Mouse (Mus musculus) gonadal fat pad, adult 2 months (tissue): ENCODE measurements around the gene Tnfsf9. TPM values are rescaled to one million over a fixed set of nuclear protein-coding genes. Genes with fewer than 3 reads are reported as not detected.
A peak's percentile ranks its signal among the peaks of the same experiment; 100 is the strongest.

Source experiments
- DNase-seq: peaks from one replicate; pipeline ENCODE4 v3.0.0-alpha.2; 2012; ENCODE audit warnings: low read depth
- polyA plus RNA-seq: library from polyadenylated mRNA; depleted of rRNA; stranded (reverse); fragments of >200 nt; gene quantifications from 2 replicates; pipeline ENCODE4 v1.2.3, GENCODE M21; 2012; rRNA removed

Tnfsf9 gene
- 0.55 and 0.58 TPM in 2 replicates for polyA plus RNA-seq

DNA sequence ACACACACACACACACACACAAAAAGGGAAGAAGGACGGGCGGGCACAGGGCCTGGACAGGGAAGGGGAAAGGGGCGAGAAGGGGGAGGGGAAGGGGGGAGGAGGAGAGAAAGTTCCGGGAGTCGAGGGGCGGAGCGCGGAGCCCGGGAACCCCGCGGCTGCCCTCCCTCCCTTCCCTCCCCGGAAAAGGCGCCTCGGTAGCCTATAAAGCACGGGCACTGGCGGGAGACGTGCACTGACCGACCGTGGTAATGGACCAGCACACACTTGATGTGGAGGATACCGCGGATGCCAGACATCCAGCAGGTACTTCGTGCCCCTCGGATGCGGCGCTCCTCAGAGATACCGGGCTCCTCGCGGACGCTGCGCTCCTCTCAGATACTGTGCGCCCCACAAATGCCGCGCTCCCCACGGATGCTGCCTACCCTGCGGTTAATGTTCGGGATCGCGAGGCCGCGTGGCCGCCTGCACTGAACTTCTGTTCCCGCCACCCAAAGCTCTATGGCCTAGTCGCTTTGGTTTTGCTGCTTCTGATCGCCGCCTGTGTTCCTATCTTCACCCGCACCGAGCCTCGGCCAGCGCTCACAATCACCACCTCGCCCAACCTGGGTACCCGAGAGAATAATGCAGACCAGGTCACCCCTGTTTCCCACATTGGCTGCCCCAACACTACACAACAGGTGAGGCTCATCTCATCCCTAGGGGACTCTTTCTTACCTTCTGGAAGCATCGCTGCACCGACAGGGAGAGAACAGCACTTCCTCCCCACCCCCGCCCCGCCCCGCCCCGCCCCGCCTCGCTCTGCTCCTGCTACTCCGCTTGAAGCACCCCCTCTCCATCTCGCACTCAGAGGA lies at the start of gene Tnfsf9:
Gene Tnfsf9, plus strand, starts transcription at position 145 of the 854 bp plus-strand sequence.
- no peak for DNase-seq

DNA sequence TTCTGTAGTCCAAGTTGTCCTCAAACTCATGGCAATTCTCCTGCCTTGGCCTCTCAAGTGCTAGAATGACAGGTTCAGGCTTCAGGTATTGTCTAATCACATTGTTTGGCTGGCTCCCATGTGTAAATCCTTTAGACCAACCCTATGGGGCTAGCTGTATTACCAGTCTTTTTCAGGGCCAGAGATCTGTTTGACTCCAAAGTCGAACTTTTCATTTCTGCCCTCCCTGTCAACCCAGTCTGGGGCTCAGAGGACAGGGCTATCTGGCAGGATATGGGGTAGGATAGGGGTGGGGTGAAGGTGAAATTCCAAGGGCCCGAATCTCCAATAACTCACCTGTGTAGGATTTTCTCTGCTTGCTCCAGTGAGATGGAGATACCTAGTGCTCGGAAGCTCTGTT lies 48.9 kb upstream of the Tnfsf9 start:
- no peak for DNase-seq

DNA sequence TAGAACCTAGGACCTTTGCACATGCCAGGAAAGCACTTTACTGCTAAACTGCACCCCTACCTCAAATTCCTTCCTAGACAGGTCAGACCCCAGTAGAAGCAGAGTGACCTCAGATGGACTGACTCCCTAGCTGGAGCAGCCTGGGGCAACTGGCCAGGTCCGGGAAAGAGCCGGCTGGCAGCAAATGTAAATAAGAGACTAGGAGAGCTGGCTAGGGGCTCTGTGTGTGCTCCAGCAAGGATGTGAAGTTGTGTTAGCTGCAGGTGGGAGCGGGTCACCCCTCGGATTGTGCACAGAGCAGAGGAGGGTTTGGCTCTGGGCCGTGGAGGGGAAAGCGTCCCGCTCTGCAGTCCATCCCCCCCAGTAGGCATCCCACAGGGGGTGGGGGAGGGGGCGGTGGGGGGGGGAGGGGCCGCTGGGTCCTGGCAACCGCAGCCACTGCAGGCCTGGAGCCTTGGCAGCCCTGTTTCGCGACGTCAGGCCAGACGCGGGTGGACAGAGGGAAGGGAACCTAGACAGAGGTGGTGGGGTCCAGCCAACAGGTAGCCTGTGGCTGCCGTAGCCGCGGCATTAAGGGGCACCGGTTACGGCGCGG lies 46.1 kb upstream of the Tnfsf9 start, which contains the start of gene Crb3:
Gene Crb3, plus strand, starts transcription at position 215 of the 595 bp plus-strand sequence.
- no peak for DNase-seq

DNA sequence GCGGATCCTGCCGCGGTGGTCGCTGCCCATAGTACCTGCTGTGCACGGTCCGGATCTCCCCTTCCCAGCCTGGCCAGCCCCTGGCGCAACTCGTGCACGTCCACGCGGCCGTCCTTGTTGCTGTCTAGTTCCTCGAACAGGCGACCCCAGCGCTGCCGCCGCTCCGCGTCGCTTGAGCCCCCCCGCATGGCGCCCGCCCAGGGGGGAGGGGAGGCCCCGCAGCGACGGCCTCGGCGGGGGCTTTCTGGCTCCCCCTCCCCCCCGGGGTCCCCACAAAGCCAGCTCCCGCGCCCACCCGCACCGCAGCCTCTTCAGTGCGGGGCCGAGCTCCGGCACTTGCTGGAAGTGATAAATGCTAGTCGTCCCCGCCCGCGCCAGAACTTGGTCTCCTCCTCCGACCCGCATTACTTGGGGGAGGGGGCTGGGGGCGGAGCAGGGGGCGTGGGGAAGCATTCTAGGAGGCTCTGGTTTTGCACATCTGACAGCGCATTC lies 45.6 kb upstream of the Tnfsf9 start, which contains the start of gene Slc25a23:
Gene Slc25a23, minus strand, starts transcription at position 378 of the 492 bp plus-strand sequence.
- DNase-seq, result no peak

DNA sequence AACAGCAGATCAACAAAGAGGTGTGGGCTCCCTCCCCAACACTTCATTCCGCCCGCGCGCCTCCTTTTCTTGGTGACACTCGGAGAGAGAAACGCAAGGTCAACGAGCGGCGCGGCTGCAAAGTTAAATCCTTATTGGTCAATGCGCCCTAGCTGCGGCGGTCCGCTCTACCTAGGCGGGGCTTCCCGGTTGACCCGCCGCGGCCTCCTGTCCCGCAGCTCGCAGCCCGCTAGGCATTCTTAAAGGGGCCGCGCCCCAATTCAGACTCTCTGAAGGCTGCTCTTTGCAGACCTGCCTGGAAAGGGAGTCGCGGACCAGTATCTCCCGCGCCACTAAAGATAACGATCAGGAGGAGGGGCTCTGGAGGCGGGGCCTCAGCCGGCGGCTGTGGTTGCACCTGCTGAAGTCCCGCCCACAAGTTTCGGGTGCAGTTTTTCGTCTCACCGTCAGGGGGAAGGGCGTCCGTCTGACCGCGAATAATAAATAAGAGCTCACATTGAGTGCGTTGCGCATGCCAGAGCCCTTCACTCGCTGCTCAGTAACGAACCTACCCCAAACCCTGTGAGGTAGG lies 44.8 kb upstream of the Tnfsf9 start:
- DNase-seq, result peak; percentile 65

DNA sequence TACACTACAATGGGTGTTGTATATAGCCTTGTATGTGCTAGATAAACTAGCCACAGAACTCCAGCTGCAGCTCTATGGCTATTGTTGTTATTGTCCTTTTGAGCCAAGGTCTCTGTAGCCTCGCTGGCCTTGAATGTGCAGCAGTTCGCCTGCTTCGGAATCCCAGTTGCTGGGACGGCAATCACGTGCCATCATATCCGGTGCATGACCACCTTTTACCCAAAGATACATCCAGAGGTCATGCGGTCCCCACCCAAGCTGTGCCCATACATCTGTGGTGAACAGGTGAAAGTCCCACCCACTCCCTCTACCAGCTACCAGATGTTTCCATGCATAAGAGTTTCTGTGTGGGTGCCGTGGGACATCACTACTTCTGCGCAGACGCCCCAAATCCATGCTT lies 44.1 kb upstream of the Tnfsf9 start:
- DNase-seq, result no peak

DNA sequence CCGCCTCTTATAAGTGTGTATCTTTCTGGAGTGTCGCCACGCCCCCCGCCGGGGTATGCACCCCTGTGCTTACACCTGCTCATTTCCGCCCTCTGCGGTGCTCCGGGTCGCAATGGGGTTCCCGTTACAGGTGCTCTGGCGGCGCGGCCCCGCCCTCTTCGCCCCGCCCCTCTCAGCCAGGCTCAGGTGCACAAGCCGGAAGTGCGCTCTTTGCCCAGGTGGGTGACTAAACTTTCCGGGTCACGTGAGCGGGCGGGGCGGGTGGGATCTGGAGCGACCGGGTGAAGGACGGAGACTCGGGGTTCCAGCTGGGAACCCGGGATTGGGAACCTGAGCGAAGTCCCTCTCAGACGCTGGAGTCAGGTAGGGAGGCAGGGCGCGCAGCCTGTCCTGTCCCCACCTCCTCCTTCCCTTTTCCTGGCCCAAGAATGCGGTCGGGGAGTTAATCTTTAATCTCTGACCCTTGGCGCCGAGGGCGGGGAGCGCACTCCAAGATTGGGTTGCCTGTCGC lies 43.1 kb upstream of the Tnfsf9 start:
- DNase-seq, result no peak

DNA sequence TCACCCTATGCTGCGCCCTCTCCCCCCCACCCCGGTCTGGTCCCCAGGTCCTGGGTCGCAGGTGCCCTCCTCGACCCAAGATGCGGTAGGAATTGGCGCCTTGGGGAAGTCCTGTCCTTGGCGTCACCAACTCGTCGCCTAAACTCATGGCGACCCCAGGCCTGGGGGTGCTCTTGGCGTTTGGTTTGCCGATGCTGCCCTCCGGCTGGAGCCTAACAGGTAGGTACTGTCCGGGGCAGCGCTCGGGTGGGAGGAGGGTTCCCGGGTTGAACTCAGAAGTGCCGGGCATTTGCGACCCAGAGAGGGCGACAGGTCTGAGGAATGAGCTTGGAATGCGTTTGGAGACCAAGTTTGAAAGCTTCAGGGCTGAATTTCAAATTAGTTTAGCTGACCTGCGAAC lies 42.6 kb upstream of the Tnfsf9 start:
- no peak for DNase-seq

DNA sequence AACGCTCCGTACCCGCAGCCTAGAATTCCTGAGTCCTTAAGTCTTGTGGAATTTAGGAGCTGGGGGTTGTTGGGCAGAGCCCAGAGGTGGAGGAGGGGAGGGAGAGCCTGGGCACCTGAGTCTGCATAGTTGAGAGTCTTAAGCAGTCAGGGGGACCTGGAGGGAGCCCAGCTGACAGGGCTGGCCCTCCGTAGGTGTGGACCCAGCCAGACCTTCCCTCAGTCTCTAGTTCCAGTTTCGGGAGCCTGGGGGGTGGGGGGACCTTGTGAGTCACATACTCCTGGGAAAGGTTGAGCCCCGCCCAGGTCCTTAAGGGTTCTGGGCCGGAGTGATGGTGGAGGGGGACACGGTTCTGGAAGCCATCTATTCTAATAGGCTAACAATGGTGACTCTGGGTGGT lies 42.1 kb upstream of the Tnfsf9 start:
- no peak for DNase-seq

DNA sequence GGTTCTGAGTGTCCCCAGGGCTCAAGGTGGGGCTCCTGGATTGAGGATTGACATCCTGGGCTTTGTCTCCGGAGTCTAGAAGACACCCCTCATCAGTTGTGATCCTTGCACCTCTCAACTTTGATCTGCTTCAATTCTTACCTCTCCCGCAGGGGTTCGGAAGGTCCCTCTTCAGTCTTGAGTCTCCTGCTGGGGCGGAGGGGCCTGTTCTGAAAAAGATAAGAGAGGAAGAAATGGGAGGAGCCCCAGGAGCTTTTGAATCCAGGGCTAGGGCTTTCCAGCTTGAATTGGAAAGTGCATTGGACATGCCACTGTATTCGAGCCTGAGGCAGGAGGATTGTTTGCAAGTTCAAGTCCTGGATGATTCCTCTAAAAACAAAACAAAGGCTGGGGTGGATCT lies 38.2 kb upstream of the Tnfsf9 start:
- no peak for DNase-seq

DNA sequence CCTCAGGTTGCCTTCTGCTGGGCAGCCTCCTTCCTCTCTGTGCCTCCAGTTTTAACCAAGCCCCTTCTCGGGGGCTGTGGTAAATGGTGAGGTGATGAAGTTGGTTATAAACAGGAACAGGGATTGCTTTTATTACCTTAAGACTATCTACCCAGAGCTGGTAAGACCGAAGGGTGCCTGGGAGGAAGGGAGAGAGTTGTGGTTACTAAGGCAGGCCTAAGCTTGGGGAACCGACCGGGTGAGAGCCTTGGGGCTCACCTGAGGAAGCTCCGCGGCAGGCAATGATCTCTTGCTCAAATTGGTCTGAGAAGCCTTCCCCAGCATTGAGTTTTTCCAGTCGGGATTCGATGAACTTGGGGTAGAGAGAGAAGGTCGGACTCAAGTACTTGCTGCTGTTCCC lies 34.9 kb upstream of the Tnfsf9 start:
- no peak for DNase-seq

DNA sequence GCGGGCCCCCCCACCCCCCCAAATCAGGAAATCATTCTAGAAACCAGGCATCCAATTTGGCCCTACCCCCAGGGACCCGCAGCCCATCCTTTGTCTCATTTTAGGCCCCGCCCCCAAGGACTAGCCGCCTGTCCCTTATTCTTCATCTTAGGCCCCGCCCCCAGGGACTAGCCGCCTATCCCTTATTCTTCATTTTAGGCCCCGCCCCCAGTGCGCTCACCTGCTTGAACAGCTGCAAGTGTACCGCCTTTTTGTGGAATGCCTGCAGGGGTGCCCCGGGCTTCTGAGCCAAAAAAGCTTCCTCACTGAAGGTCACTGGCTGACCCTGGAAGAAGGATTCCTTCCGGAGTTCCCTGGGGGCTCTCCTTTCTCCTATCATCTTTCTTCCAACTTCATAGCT lies 34.4 kb upstream of the Tnfsf9 start:
- no peak for DNase-seq

DNA sequence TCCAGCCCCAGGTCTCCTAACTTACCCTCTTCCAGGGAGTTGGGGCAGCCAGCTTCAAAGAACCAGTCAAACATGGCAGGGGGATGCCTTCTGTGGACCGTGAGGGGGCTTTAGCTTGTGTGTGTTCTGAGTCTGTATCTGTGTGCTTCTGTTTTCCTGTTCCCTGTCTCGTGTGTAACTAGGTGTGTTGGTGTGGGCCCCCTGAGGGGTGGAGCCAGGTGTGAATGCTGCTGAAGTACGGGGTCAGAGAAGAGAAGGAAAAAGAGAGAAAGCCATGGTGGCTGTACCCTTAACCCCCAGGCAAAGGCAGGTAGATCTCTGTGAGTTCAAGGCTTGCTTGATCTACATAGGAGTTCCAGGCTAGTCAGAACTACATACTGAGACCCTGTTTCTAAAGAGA lies 28.2 kb upstream of the Tnfsf9 start:
- no peak for DNase-seq

DNA sequence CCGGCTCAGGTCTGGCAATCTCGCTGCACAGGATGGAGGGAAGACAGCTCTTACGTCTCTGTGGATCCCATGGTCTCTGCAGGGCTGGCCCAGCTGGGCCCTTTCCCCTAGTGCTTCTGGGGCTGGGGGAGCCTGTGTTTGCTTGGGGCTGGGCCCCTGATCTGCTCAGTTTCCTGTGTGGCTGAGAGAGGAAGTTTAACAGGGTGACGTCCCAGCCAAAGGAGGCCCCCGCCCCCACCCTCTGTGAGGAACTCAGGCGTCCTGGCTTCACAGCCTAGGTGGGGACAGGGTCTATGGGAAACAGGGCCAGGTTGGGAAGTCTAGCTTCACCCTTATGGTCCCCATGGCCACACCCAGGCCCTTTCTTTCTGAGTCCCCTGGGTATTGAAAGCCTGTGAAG lies 26.8 kb upstream of the Tnfsf9 start, which contains the start of gene Dennd1c:
Gene Dennd1c, minus strand, starts transcription at position 179 of the 400 bp plus-strand sequence.
- DNase-seq, result no peak

DNA sequence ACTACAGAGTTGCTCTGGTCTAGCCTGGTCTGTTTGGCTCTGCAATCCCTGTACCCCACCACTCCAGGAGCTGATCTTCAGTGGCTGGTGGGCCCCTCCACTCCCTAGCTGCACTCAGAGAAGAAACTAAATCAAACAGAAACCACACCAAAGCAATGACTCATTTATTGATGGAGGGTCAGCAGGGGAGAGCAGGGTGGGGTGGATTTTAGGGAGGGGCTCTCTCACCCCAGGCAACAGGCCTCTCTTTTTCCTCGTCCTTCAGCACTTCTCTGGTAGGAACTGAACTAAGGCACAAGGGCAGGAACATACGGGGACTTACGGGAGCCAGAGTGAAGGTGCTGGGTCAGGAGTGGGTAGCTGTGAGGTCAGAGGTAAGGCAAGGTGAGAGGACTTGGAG lies 25.2 kb upstream of the Tnfsf9 start:
- no peak for DNase-seq

DNA sequence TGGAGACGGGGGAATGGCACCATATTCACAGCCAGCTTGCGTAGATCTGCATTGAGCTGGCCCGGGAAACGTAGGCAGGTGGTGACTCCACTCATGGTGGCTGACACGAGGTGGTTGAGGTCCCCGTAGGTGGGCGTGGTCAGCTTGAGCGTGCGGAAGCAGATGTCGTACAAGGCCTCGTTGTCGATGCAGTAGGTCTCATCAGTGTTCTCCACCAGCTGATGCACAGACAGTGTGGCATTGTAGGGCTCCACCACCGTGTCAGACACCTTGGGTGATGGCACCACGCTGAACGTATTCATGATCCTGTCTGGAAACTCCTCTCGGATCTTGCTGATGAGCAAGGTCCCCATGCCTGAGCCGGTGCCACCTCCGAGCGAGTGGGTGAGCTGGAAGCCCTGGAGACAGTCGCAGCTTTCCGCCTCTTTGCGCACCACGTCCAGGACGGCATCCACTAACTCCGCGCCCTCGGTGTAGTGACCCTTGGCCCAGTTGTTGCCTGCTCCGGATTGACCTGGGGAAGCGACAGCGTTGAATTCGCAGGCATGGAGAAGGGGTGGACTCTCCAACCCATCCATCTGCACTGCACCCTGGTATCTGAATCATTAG lies 23.8 kb upstream of the Tnfsf9 start:
- DNase-seq, result no peak

DNA sequence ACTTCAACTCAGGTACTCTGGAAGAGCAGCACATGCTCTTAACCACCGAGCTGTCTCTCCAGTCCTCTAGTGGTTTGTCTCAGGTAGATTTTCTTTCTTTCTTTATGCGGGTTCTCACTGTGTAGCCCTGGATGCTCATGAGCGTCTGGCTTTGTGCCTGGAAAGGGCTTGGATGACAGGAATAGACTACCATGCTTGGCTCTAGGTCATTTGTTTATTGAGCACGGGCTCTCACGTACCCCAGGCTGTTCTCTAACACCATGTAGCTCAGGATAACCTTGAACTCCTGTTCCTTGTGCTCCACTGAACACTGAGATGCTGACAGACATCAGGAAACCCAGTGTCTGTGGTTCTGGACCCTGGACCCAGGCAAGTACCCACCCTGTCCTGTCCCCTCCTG lies 22.6 kb upstream of the Tnfsf9 start:
- no peak for DNase-seq

DNA sequence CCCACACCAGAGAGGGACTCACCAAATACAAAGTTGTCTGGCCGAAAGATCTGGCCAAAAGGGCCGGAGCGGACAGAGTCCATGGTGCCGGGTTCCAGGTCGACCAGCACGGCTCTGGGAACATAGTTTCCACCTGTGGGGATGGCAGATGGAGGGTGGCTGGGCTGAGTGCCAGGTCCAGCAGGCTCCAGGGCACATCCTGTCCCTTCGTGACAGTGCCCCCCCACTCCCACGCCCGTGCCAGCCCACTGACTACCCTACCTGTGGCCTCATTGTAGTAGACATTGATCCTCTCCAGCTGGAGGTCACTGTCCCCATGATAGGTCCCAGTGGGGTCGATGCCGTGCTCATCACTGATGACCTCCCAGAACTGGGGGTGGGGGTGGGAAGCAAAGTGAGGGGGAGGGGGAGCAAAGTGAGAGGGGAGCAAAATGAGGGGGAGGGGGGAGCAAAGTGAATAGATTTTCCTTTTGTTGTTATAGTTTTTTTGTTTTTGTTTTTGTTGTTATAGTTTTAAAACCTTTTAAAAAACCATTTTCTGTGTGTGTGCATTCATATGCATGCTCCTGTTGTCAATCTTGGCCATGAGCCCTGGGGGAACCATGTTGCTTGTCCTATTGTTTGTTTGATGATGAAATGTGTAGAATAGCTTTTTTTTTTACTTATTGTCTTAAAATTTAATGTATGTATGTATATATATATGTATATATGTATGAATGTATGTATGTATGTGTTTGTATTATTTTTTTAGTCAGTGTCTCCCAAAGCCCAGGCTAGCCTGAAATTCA lies 19.0 kb upstream of the Tnfsf9 start:
- no peak for DNase-seq

DNA sequence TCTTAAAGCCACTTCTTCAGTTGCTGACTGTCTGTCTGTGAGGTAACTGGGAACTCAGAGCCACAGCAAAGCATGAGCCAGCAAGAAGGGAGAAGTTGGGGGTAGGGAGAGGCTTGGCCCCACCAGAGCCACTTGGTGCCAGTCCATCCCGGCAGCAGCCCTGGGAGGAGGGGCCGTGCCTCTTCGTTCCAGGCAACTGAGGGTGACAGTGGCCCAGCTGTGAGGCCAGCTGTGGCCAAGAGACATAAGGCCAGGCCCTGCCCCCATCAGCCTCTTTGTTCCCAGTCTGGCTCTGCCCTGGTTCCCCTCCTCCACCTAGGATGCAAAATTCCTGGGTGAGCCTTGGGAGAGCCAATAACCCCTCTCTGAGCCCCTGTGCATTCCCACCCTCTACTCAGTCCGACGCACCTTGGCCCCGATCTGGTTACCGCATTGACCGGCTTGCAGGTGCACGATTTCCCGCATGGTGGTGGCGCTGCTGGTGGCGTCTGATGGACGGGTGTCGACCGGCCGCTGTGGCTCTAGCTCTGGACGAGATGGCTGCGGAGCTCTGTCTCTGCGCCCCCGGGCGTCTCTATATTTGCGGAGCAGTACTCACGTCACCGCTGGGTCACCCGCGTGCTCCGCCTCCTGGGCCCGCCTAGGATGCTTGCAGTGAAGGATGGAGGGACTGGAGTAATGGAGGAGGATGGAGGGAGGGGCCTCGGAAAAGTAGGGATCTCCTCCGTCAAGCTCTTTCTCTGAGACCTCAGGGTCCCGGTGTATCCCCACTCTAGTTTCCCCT lies 17.9 kb upstream of the Tnfsf9 start, which contains the start of gene Tubb4a:
Gene Tubb4a, minus strand, starts transcription at position 734 of the 784 bp plus-strand sequence.
- no peak for DNase-seq

DNA sequence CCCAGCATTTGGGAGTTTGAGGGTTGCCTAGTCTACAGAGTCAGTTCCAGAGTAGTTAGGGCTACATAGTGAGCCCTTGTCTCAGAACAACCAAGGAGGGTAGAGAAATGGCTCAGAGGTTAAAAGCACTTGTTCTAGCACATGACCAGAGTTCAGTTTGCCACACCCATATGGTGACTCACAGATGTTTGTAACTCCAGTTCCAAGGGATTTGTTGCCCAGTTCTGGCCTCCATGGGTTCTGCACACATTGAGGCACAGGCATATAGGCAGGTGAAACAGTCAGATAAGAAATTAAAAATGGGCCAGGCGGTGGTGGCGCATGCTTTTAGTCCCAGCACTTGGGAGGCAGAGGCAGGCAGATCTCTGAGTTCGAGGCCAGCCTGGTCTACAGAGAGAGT lies 10.9 kb upstream of the Tnfsf9 start:
- DNase-seq, result no peak
